Mouse (Mus musculus) T-helper 1 cell (primary cell): ENCODE results near the gene Uap1.

Source experiments
- in situ Hi-C: fragments of 300-600 bp; cut with MboI, MseI; formaldehyde crosslinking; loops from one replicate; pipeline ENCODE4 v1.15.1; 2025; ENCODE audit warnings: high pct_unique_total_duplicates

Uap1 gene

GRCm38 (mm10) chr1:170174814-170175332, at the start of gene Uap1:
Uap1 (minus strand) TSS chr1:170174957.
- in situ Hi-C loops, result no loop called here

DNA sequence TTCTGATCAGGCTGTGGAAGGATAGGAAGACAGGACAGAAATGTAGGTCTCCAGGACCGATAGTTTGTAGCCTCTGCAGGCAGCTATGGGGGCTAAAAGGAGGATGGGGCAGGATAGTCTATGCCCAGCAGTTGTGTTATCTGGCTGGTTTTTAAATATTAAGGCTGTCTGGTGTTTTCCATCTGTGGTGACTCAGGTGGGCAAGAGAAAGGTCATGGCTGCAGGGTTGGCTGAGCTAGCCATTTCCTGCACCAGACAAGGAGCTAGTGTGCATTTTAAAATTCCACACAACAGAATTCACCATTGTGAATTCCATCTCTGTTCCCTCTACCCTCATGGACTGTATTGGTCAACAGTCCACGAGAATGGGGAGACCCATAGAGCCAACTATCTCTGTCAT, 48.5 kb upstream of the Uap1 start:
- in situ Hi-C loops, result loop anchor here (5.0 to 25.0 kb wide), 2 partner anchors 389 to 614 kb away; no protein-coding TSS in a partner anchor

GRCm38 (mm10) chr1:170220351-170220750, 45.6 kb upstream of the Uap1 start:
- in situ Hi-C loops, result loop anchor here (5.0 to 25.0 kb wide), 2 partner anchors 392 to 617 kb away; no protein-coding TSS in a partner anchor

DNA sequence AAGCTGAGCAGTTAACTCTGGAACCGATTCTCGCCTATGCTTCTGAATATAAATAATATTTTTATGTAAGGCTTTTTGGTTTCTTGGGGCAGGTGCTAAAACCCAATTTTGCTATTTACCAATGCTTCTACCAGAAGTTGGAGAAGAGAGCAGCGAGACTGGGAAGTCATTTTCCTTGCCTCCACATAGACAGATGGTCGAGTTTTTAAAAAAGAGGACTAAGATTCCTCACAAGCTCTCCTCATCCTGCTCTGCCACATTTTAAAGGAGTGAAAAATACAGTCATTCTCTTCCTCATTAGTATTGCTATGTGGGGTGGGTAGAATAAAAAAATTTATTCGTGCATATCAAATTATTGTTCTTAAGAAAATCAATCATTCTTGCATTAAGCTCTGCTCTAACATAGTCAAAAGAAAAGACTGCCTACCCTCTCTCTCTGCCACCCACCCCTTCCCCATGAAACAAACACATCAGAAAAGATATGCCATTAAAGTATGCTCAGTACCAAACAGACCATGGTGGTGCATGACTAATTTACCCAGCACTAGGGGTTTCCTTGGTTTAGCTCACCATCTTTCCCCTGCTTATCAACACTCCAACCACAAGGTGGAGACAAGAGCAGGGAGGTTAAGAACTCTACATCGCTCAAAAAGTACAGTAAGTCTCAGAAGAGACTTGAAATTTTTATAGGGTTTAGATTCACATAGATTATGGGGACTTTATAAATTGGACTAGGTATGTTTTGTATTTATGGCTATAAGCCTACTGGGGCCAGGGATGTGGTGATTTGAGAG, 43.5 kb upstream of the Uap1 start:
- in situ Hi-C loops, result loop anchor here (25.0 kb wide), 1 partner anchor 619 kb away; no protein-coding TSS in a partner anchor

DNA sequence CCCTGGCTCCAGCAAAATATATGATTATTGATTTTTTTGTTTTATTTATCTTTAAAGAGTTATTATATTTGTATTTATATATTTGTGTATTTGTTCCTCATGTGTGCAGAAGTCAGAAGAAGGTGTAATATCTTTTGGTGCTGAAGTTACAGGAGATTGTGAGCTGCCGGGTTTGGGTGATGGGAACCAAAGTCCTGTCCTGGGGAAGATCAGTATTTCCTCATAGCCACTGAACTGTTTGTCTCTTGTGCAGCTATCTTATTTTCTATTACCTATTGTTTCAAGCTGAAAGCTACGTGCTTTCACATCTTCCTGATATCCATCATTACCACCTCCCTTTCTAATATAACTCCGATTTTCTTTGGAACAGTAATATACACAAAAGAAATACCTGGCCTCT, 40.8 kb upstream of the Uap1 start:
- in situ Hi-C loops, result loop anchor here (25.0 kb wide), 1 partner anchor 622 kb away; no protein-coding TSS in a partner anchor

DNA sequence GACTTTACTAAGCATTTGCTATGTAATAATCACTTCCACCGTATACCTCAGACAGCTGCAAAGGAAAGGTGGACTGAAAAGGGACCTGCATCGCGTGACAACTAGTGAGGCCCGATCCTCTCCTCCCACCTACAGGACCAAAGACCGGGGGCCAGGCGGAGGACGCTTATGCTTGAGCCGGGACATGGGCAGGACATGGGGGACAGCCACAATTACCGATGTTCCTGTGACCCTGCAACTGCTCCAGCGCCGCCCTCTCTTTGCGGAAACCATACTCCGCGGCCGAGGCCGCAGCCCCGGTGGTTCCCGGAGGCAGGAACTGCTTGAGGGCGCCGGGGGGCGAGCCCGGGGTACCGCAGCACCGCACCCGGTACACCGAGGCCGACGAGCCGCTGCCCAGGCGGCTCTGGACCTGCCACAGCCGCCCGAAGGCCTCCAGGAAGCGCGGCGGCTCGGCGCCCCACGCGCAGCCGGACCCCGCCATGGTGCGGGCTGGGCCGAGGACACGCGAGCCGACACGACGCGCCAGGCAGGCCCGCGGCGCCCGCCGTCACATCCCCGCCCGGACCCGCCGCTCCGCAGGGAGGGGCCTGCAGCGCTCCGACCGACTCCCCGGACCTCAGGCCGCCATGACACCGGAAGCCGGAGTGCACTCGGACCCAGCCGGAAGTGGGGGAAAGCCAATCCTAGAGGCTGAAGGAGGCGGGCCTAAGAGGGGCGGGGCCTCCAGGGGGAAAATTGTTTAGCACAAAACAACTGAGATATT, 40.2 kb upstream of the Uap1 start, which contains the start of gene Uhmk1:
TSS of gene Uhmk1 (minus strand) at position 641 of the 766 bp plus-strand sequence.
- in situ Hi-C loops, result loop anchor here (25.0 kb wide), 1 partner anchor 622 kb away; no protein-coding TSS in a partner anchor

GRCm38 (mm10) chr1:170214383-170214756, 39.6 kb upstream of the Uap1 start:
- in situ Hi-C loops, result loop anchor here (25.0 kb wide), 1 partner anchor 623 kb away; no protein-coding TSS in a partner anchor

- in situ Hi-C loops, result loop anchor here (25.0 kb wide), 1 partner anchor 624 kb away; no protein-coding TSS in a partner anchor
These were observed 38.6 kb upstream of the Uap1 start for GRCm38 (mm10) chr1:170213181-170213879.

GRCm38 (mm10) chr1:170206395-170206794, 31.6 kb upstream of the Uap1 start:
- in situ Hi-C loops, result loop anchor here (25.0 kb wide), 1 partner anchor 631 kb away; no protein-coding TSS in a partner anchor

- in situ Hi-C loops, result loop anchor here (25.0 kb wide), 1 partner anchor 637 kb away; no protein-coding TSS in a partner anchor
These were observed 25.6 kb upstream of the Uap1 start for GRCm38 (mm10) chr1:170200379-170200778.

DNA sequence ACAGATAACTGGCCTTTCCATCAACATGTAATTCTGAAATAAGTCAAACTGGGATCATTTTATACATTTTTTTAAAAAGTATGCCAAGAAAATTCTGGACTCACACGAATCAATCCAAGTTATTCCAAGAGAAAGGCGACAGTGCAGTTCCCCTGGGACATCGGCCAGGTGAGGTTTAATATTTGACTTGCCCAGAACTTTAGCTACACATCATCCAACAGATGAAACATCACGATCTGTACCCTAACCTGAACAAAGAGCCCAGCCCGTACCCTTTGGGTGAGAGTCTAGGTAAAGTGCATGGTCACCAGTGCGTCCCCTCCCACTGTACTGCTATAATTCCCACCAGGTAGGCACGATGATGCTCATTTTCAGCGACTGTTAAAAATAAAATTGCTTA, 21.5 kb upstream of the Uap1 start:
- in situ Hi-C loops, result loop anchor here (5.0 kb wide), 1 partner anchor 39 kb away; no protein-coding TSS in a partner anchor

DNA sequence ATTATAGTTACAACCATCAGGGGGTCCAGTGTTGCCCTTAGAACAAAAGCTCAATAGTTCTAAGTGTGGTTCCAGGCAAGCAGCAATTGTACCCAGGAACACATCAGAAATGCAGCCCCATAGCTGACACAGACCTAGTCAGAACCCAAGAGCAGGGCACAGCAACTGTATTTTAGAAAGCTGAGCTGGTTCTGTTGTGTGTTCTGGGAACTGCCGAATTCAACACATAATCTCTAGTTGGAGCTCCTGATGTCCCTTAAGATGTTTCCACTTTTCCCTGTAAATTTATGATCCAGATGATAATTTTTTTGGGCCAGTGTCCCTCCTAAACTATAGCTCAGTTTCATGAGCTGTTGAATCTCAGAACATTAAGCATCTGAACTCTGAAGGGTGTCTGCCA, 17.2 kb upstream of the Uap1 start:
- in situ Hi-C loops, result no loop called here

DNA sequence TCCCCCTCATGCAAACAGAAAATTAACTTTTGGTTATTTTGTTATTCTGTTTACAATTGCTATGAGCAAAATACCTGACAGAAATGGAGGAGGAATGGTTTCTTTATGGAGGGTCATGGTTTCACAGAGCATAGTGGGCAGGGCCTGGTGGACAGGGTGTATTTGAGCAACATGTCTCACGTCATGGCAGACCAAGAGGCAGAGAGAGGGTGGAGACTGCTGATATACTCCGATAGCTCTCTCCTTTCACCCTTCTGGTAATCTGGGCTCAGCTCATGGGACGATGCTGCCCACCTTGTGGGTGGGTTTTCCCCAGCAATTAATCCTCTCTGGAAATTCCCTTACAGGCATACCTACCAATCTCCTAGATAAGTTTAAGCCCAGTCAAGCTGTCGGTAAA, 15.5 kb upstream of the Uap1 start:
- in situ Hi-C loops, result no loop called here

- in situ Hi-C loops, result no loop called here
These were observed 13.8 kb upstream of the Uap1 start for GRCm38 (mm10) chr1:170188601-170189000.

DNA sequence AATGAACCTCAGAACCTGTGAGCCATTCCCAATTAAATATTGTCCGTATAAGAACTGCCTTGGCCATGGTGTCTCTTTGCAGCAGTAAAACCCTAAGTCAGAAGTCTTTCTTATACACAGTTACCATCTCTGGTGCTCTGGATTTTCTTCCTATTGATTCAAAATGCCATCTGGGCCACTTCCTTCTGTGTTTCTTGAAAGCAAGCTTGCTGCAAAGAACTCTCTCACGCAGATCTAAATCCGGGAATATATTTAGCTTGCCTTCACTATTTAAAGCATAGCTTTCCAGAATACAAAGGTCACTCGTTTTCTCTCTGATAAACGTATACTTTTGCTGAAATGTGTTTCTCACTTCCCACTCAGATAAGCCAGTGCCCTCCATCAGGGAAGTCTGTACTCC, 11.8 kb upstream of the Uap1 start:
- in situ Hi-C loops, result no loop called here

- in situ Hi-C loops, result no loop called here
These were observed 10.4 kb upstream of the Uap1 start for GRCm38 (mm10) chr1:170185137-170185536.

DNA sequence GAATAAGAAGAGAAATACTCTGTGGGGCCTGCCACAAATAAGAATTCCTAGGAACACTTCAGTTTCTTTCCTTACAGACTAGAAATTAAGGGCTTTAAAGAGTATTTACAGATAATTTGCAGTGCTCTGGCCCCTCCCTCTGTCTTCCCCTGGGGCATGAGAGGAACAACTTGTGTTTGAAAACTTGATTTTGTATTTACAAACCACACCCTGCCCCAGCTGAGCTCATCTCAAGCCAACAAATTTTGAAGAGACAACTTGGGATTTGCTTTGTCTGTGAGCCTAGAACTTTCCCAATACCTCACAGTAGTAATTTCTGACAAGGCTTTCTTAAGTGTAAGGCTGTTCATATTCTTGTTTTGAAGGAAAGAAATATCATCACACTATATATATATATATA, 7.9 kb upstream of the Uap1 start:
- in situ Hi-C loops, result no loop called here

- in situ Hi-C loops, result no loop called here
These were observed 2.0 kb upstream of the Uap1 start for GRCm38 (mm10) chr1:170176661-170177239.

- in situ Hi-C loops, result no loop called here
These were observed 1.1 kb upstream of the Uap1 start for GRCm38 (mm10) chr1:170175848-170176247.

DNA sequence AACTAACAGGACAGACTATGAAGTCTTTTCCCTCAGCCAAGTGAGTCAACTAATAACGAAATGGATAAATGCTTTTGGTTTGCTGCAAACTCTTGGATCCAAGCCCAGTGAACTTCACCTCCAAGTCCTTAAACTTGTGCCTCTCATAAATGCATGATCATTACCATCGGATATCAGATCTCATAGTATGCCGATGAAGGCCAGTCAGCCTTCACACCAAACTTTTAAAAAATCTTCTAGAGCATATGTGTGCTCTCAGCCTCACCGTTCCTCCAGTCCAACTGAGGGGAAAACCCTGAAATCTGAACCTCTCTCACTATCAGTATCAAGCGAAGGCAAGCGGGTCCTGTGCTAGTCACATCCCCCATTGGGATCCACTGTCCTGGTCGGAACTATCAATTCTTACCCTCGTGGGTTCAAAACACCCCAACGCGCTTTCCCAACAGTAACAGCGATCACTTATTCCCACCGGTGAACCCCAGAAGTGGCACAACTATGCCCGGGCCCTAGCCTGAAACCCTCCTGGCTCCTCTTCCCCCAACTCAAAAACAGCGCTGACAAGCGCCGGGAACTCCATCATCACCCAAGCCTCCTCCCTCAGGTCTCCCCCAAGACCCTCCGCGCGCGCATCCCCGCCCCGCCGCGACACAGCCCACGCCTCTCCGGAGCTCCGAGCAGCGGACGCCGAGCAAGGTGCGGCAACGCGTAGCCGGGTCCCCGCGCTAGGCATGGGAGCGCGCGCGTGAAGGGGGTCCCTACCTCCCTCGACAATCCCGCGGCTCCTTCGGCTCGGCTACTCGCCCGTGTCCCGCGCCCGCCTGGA, 555 bp downstream of the Uap1 start:
- in situ Hi-C loops, result no loop called here
